Comparison of ENCODE assay signal across 7 mouse cellular contexts in the genomic region with DNA sequence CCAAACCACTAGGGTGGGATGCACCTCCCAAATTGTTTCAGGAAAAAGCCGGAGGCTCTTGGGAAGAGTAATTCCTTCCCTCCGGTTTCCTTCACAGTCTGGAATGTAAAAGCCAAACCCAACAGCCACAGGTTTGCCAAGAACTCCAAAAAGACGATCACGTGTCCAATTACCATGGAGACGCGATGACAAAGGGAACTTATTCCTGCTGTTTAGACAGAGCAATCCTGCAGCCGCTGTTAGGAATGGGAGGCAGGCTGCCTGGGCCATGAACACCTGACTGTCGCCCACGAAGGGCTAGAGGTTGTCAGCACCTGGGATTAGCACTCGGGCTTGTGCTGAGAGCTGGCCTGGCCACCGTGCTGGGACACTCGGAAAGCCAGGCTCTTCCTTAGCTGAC.
A peak's percentile ranks its signal among the peaks of the same experiment; 100 is the strongest.
DNase-seq lines count a peak whose midpoint lies in the region; TF ChIP-seq lines count a peak whose summit lies in the region.

No protein-coding gene starts in this region.

- peak; percentile 81 for DNase-seq in 3134 (ENCODE audit: extremely low read depth, insufficient read length, low spot score)
- DNase-seq in frontal cortex, postnatal 36 days (ENCODE audit: low spot score in 2 of 2) = peak; percentile 39 to 65
- peak; percentile 57 to 68 for DNase-seq in left cerebral cortex, postnatal 14 days (ENCODE audit: low spot score in 2 of 2)
- peak; percentile 59 for DNase-seq in right cerebral cortex, postnatal 25 days
- DNase-seq in embryo, embryonic 9.5 days (ENCODE audit: extremely low spot score) = no peak
- no peak for DNase-seq in gastrocnemius, postnatal 25 days

- no peak overlapping the region for H3K4me3 ChIP-seq in C2C12 (ENCODE audit: insufficient read depth, poor library complexity, severe bottlenecking)

- no peaks in the 10 kb centered on the region for H3K27me3 ChIP-seq in C2C12 (ENCODE audit: control insufficient read depth, insufficient read depth, insufficient read length)

- no peaks in the 10 kb centered on the region for H3K79me3 ChIP-seq in C2C12 (ENCODE audit: low read depth)

- intact Hi-C loops in left cerebral cortex, postnatal 14 days (cut with DNase I) = no loop called here

- H3K36me3 ChIP-seq in C2C12 (ENCODE audit: control insufficient read depth, insufficient read depth) = no peaks in the 10 kb centered on the region

- H3K79me2 ChIP-seq in C2C12 (ENCODE audit: control insufficient read depth, insufficient read depth) = no peaks in the 10 kb centered on the region

- TF ChIP-seq CTCF in C2C12 (IDR thresholded peaks at IDR 0.05; ENCODE audit: control insufficient read depth, insufficient read depth, insufficient read length) = no peak

- peak overlapping the region; percentile 47 for H3ac ChIP-seq in C2C12 (ENCODE audit: control insufficient read depth, insufficient read length, low read depth)

TF ChIP-seq in C2C12, 6 proteins besides CTCF, POLR2A, EP300 and RAD21:
- TF ChIP-seq MYOD1 (IDR thresholded peaks at IDR 0.05; ENCODE audit: control insufficient read depth, insufficient read length, low read depth) = no peak
- TF ChIP-seq MAX (IDR thresholded peaks at IDR 0.05) = no peak
- peak; percentile 98 for TF ChIP-seq USF1 (IDR thresholded peaks at IDR 0.05; ENCODE audit: low read depth)

Comparison
In these comparisons a context has a peak if more than half of its experiments do, and no peak if none do; other contexts are left out.
1. DNase-seq: peak in 3134 (single experiment), frontal cortex, postnatal 36 days (2 of 2), left cerebral cortex, postnatal 14 days (2 of 2) and right cerebral cortex, postnatal 25 days (single experiment); none in embryo, embryonic 9.5 days (single experiment) and gastrocnemius, postnatal 25 days (single experiment).